Mouse (Mus musculus): ENCODE results near the gene Pax3. TPM values are rescaled to one million over a fixed set of nuclear protein-coding genes. Genes with fewer than 3 reads are reported as not detected.

Gene Pax3
- polyA plus RNA-seq, 1 experiment from 2014 or later: 0.70 TPM

DNA sequence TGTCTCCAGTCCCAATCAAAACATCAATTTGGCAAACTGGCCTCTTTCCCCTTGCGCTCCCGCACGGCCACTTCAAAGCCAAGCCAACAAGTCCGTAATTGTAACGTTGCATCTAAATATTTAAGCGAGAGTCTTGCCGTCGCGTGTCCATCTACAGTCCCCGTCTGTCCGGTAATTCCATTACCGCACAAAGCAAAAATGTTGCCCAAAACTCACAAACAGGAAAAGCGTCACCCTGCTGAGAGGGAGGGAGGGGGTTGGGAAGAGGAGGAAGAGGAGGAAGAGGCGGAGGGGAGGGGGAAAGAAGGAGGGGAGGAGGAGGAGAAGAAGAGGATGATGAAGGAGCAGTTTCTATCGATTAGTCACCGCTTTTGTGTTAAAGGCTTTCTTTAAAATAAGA is 7.9 kb downstream of the Pax3 start:
- Histone ChIP-seq H3K27me3 (peaks cover 95% of the 10 kb centered on the region), H3K4me1 (peaks cover 12% of the 10 kb centered on the region), H3K4me2 (replicated peaks) (peak overlapping the region; percentile 38), H3K9ac (replicated peaks) (no peak overlapping the region), H3K36me3 (no peaks in the 10 kb centered on the region), H3K4me3 (peak overlapping the region; percentile 25; the same call in 1 of the 2 replicates), H3K9me3 (no peaks in the 10 kb centered on the region), H3K27ac (replicated peaks) (no peak overlapping the region)
- no peak for ATAC-seq (replicated peaks)
- WGBS: 1% methylated on average over 16 of the region's 16 CpGs

DNA sequence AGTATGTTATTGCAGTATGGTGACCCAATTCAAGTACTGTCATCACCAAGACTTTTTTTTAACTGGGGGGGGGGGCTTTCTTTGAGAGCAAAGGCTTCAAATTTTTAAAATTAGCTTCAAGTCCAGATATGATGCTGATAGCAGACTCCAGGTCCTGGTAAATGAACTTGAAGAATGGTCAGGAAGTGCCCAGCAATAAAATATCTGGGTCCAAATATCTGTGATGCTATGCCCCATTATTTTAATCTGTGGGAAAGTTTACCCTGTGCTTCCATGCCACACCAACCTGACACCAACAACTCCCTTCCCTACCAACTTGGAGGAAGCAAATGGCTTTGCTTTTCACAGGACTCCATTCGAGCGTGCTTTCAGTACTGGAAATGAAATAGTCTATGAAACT is 8.6 kb downstream of the Pax3 start:
- no peak overlapping the region for H3K27ac ChIP-seq (replicated peaks)
- H3K4me1 ChIP-seq: peaks cover 12% of the 10 kb centered on the region
- no peak overlapping the region for H3K4me2 ChIP-seq (replicated peaks)
- H3K4me3 ChIP-seq: no peak overlapping the region
- H3K9ac ChIP-seq (replicated peaks): no peak overlapping the region
- H3K36me3 ChIP-seq: no peaks in the 10 kb centered on the region
- 4% methylated on average over 2 of the region's 2 CpGs for WGBS
- H3K9me3 ChIP-seq: no peaks in the 10 kb centered on the region
- no peak for ATAC-seq (replicated peaks)
- H3K27me3 ChIP-seq: peaks cover 92% of the 10 kb centered on the region

DNA sequence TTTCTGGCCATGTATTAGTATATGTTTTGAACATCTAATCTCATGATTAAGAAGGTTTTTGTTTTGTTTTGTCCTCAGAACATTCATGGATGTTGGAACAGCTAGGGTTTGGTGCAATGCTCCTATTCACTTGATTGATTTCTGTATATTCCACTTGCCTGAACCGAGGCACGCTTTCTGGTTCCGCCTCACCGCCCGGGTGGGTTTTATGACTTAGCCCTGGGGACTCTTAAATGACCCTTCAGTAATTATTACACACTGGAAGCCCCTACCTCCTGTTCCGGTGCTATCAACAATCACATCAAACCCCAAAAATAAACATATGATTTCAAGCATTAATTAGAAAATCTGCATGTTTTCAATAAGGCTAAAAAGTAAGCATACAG is 9.2 kb downstream of the Pax3 start:
- ATAC-seq (replicated peaks): no peak
- 4% methylated on average over 6 of the region's 6 CpGs for WGBS
- no peak overlapping the region for H3K9ac ChIP-seq (replicated peaks)
- H3K36me3 ChIP-seq: no peaks in the 10 kb centered on the region
- no peak overlapping the region for H3K27ac ChIP-seq (replicated peaks)
- H3K4me3 ChIP-seq: no peak overlapping the region
- H3K9me3 ChIP-seq: no peaks in the 10 kb centered on the region
- no peak overlapping the region for H3K4me2 ChIP-seq (replicated peaks)
- peaks cover 91% of the 10 kb centered on the region for H3K27me3 ChIP-seq
- peaks cover 12% of the 10 kb centered on the region for H3K4me1 ChIP-seq

DNA sequence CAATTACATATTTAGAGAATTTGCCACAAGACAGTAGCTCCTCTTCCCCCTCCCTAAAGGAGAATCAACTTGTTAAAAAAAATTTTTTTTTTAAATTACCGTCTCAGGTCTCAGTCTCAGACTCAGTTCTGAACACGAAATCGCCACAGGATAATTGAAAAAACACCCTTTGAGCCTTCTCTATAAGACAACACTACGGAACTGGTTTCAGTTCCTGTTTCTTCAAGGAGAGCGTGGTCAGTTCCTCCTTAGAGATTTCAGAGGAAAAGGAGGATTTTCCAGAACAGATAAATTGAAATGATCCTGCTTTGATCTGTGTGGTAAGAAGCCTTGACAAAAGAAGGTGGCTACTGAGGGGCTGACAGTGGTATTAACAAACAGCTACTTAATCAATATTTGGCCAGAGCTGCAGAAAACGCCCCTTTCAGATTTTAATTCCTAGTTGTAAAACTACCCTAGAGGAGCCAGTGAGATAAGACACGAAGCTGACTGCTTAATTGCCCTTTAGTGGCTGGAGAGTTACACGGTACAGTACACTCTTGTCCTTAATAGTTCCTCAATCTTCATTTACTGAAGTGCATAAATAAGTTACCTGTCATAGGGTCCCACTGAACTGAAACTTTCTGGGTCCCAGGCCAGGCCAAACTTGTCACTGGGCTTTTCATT is 9.7 kb downstream of the Pax3 start:
- no peak for ATAC-seq (replicated peaks)
- Histone ChIP-seq H3K4me1 (peaks cover 12% of the 10 kb centered on the region), H3K4me2 (replicated peaks) (no peak overlapping the region), H3K9ac (replicated peaks) (no peak overlapping the region), H3K4me3 (no peak overlapping the region), H3K27ac (replicated peaks) (no peak overlapping the region), H3K36me3 (no peaks in the 10 kb centered on the region), H3K9me3 (no peaks in the 10 kb centered on the region), H3K27me3 (peaks cover 91% of the 10 kb centered on the region)
- WGBS: 3% methylated on average over 8 of the region's 8 CpGs

DNA sequence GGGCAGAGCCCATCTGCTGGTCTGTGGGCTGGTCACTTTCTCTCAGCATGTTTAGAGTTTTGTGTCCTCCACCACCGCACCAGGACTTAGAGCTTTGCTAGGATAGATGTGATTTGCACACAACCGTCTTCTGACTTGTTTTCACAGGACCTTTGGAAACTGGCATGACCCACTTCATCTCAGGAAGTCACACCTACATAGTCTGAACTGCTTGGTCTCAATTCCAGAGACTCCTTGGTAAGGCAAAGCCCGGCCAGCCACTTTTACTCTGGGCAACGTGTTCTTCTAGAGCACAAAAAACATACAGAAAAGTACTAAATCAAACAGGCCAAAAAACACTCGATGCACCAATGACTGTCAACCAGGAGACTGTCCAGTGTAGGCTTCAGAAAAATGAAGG is 14.0 kb downstream of the Pax3 start:
- Histone ChIP-seq H3K27ac (replicated peaks) (no peak overlapping the region), H3K36me3 (no peaks in the 10 kb centered on the region), H3K4me3 (no peak overlapping the region), H3K4me1 (no peaks in the 10 kb centered on the region), H3K9me3 (no peaks in the 10 kb centered on the region), H3K9ac (replicated peaks) (no peak overlapping the region), H3K27me3 (peaks cover 87% of the 10 kb centered on the region), H3K4me2 (replicated peaks) (no peak overlapping the region)
- no peak for ATAC-seq (replicated peaks)
- WGBS: 49% methylated on average over 5 of the region's 5 CpGs

DNA sequence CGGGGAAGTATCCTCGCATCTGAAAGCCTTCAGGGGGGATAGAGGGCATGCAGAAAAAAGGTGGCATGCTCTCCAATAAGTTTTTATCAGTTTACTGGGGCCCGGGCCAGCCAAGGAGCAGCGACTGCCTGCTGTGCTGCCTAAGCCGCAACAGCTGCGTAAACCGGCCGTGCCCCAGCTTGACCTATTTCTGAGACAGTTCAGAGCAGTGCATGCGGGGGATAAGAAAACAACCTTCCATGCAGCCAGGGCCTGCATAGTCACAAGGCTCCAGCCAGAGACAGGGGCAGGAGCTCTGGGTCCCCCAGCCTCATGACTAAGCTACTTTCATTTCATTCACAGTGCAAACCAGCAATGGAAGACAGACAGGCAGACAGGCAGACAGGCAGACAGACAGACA is 15.1 kb downstream of the Pax3 start:
- WGBS: 4% methylated on average over 9 of the region's 9 CpGs
- no peaks in the 10 kb centered on the region for H3K36me3 ChIP-seq
- no peaks in the 10 kb centered on the region for H3K9me3 ChIP-seq
- H3K4me1 ChIP-seq: no peaks in the 10 kb centered on the region
- no peak overlapping the region for H3K4me2 ChIP-seq (replicated peaks)
- H3K9ac ChIP-seq (replicated peaks): no peak overlapping the region
- no peak overlapping the region for H3K4me3 ChIP-seq
- no peak overlapping the region for H3K27ac ChIP-seq (replicated peaks)
- H3K27me3 ChIP-seq: peaks cover 84% of the 10 kb centered on the region
- ATAC-seq (replicated peaks): no peak

DNA sequence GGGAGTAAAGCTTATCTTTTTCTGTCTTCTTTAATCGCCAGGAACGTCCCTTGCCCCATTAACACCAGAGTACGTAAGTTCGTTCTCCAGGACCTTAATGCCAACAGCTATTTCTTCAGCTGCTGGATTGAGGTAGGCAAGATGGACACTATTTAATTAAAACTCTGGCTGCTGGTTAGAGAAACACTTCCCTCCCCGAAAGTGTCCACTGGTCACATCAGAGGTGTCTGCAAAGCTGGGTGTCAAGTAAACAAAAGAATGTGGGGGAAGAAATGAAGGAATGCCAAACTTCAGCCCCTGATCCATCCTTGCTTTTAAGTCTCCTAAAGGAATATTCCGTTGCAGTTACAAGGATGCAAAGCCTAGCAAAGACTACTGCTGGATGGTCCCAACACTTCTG is 24.6 kb downstream of the Pax3 start:
- 14% methylated on average over 6 of the region's 6 CpGs for whole genome bisulfite sequencing
- no peak overlapping the region for H3K27ac ChIP-seq (replicated peaks)
- H3K4me3 ChIP-seq: no peak overlapping the region

DNA sequence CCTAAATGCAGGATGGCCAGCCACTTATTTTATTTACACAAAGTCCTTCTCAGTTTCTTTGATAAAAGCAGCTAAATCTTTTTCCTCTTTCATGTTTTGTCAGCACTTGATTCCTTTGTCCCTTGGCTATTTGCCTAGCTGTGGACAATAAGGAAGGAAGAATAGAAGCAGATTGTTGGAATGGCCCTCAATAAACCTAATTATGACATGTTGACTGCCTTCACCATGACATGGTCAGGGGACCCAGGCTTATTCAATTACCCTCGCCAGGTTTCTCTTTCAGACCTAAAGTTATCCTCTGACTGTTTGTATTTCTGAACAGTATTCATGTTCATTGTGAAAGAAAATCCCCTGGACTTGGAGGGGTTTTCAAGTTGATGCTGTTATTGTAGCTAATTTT is 25.3 kb downstream of the Pax3 start:
- no peak overlapping the region for H3K9ac ChIP-seq (replicated peaks)
- H3K4me2 ChIP-seq (replicated peaks): no peak overlapping the region
- no peak for ATAC-seq (replicated peaks)
- H3K4me1 ChIP-seq: peaks cover 5% of the 10 kb centered on the region; the same call in 1 of the 2 replicates
- H3K36me3 ChIP-seq: no peaks in the 10 kb centered on the region
- H3K9me3 ChIP-seq: no peaks in the 10 kb centered on the region
- 4% methylated on average over 1 of the region's 1 CpGs for WGBS
- H3K4me3 ChIP-seq: no peak overlapping the region
- H3K27ac ChIP-seq (replicated peaks): no peak overlapping the region
- H3K27me3 ChIP-seq: peaks cover 82% of the 10 kb centered on the region

More for the DNA sequence above, 24.6 kb downstream of the Pax3 start:
- Histone ChIP-seq H3K4me1 (peaks cover 5% of the 10 kb centered on the region; the same call in 1 of the 2 replicates), H3K4me2 (replicated peaks) (no peak overlapping the region), H3K9me3 (no peaks in the 10 kb centered on the region), H3K9ac (replicated peaks) (no peak overlapping the region), H3K36me3 (no peaks in the 10 kb centered on the region), H3K27me3 (peaks cover 82% of the 10 kb centered on the region)
- ATAC-seq (replicated peaks): no peak

DNA sequence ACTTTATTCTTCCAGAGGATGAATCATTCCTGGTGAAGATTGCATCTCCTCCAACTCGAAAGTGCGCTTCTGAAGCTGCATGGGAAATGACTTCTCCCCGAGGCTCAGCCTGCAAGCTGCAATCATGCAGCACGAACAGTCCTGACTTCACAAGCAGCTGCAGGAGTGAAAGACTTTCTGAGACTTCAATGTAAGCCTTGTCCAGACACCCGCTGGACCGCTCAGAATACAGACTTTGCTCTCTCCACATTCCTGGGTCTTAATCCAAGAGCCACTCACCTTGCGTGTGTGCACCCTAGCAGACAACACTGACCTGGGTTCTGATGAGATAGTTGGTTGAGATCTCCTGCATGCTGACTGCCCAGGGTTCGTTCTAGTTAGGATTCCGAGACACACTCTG is 26.2 kb downstream of the Pax3 start:
- Histone ChIP-seq H3K27ac (replicated peaks) (no peak overlapping the region), H3K4me1 (peaks cover 5% of the 10 kb centered on the region; the same call in 1 of the 2 replicates), H3K4me3 (no peak overlapping the region), H3K27me3 (peaks cover 82% of the 10 kb centered on the region), H3K36me3 (no peaks in the 10 kb centered on the region), H3K9ac (replicated peaks) (no peak overlapping the region), H3K9me3 (no peaks in the 10 kb centered on the region), H3K4me2 (replicated peaks) (no peak overlapping the region)
- ATAC-seq (replicated peaks): no peak
- 9% methylated on average over 9 of the region's 9 CpGs for WGBS

DNA sequence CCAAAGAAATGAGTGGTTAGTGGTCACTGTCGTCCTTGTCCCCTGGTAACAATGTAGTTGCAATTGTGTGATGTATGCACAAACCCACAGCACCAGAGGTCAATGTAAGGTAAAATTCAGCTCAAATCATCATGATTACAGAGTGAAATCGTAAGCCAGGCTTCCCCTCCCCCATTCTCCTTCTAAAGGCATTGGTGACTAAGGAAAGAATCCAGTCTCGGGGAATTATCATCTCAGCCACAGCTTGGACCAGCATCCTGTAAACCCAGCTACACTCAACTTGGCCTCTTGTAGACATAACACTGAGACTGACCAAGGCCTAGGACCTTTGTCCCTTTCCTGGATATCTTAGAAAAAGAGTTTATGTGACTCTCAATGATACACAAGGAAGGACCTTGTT is 28.1 kb downstream of the Pax3 start:
- Histone ChIP-seq H3K9me3 (no peaks in the 10 kb centered on the region), H3K27ac (replicated peaks) (no peak overlapping the region), H3K9ac (replicated peaks) (no peak overlapping the region), H3K4me3 (no peak overlapping the region), H3K27me3 (peaks cover 92% of the 10 kb centered on the region), H3K4me1 (peaks cover 5% of the 10 kb centered on the region; the same call in 1 of the 2 replicates), H3K4me2 (replicated peaks) (no peak overlapping the region), H3K36me3 (no peaks in the 10 kb centered on the region)
- ATAC-seq (replicated peaks): no peak
- WGBS: 16% methylated on average over 3 of the region's 3 CpGs

DNA sequence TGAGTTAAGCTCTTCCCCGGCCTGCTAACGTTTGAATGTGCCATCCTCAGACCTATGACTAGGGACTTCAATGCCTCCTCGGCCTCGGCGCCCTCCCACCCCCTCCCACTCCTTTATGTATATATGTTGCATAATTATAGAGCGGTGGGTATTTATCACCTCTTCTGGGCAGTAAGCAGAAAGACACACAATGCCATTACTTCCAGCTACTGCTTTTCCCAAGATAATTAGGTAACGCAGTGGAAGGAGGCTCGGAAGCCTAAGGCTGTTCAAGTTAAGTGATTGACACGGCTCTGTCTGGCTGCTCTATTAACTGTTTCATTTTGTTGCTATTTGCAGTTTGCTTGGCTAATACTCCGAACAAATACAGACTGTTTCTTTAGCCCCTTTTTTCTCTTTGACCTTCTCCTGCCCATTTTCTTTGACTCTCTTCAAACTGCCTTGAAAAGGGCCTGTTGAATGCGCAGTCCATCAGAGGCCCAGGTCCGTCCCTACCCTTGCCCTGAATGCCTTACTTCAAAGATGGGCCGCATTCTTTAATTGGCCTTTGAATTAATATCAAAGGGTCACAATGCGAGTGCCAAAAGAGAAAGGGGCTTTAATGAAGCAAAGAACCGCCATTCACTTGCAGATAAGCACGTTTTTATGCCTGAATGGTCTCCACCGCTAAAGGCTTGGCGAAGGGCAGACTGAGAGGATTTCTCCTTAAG is 29.2 kb downstream of the Pax3 start:
- peak; percentile 68; the same call in 1 of the 2 replicates for ATAC-seq (replicated peaks)
- no peak overlapping the region for H3K27ac ChIP-seq (replicated peaks)
- no peak overlapping the region for H3K4me2 ChIP-seq (replicated peaks)
- H3K4me3 ChIP-seq: no peak overlapping the region
- no peaks in the 10 kb centered on the region for H3K36me3 ChIP-seq
- H3K4me1 ChIP-seq: peaks cover 5% of the 10 kb centered on the region; the same call in 1 of the 2 replicates
- peaks cover 97% of the 10 kb centered on the region for H3K27me3 ChIP-seq
- 2% methylated on average over 18 of the region's 18 CpGs for WGBS
- H3K9me3 ChIP-seq: no peaks in the 10 kb centered on the region
- no peak overlapping the region for H3K9ac ChIP-seq (replicated peaks)

DNA sequence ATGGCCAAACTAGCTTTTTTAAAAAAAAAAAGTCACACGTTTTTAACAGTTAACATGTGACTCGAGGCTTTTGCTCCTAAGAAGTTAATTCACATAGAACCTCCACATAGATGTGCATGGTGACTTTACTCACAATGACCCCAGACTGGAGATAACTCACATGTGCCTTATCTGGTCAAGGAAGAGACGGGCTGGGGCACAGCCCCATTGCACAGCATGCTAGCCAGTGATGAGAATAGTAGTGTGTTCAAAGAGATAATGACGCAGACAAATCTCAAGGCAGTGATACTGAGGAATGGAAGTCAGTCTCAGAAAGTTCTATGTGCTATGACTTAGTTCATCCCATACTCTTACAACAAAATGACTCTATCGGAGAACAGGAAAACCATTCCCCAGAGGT is 35.2 kb downstream of the Pax3 start:
- ATAC-seq (replicated peaks): no peak
- Histone ChIP-seq H3K27ac (replicated peaks) (no peak overlapping the region), H3K9ac (replicated peaks) (no peak overlapping the region), H3K27me3 (peaks cover 94% of the 10 kb centered on the region), H3K4me1 (no peaks in the 10 kb centered on the region), H3K9me3 (no peaks in the 10 kb centered on the region), H3K4me3 (no peak overlapping the region), H3K36me3 (no peaks in the 10 kb centered on the region), H3K4me2 (replicated peaks) (no peak overlapping the region)
- 83% methylated on average over 5 of the region's 5 CpGs for WGBS

All from forebrain, embryonic 15.5 days (tissue).